Mouse (Mus musculus): Measurements from ENCODE around the gene Zfp322a. TPM values are rescaled to one million over a fixed set of nuclear protein-coding genes. Genes with fewer than 3 reads are reported as not detected.
"Not testable (repeated sequence)": the region's sequence is repeated elsewhere in the genome, so short reads cannot be mapped to it uniquely, and the experiment has no call there.

The Zfp322a gene
- total and polyA plus RNA-seq, 3 experiments: 5.7 to 8.4 TPM; not detected in 1

DNA sequence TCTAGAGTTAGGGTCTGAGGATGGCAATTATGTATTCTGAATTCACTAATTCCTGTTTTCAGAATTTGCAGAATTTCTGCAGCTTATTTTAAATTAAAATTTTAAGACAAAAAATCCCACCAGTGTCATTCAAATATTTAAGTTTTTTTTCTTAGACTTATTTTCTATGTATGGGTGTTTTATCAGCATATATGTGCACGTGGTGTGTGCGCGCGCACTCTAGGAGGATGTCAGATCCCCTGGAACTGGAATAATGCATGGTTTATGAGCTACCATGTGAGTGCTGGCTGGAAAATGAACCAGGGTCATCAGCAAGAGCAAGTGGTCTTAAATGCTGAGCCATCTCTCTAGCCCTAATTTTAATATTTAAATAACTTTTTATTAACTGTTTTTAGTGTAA is 1.1 kb upstream of the Zfp322a start (continued):
- TF ChIP-seq USF1 (IDR thresholded peaks at IDR 0.05; ENCODE audit: low read depth, low read length) (peak; percentile 76), ZNF384 (IDR thresholded peaks at IDR 0.05; ENCODE audit: low read depth, low read length) (no peak), MAZ (IDR thresholded peaks at IDR 0.05; ENCODE audit: low read depth, low read length) (no peak), MAX (IDR thresholded peaks at IDR 0.05; ENCODE audit: low read length) (peak; percentile 82), ZMIZ1 (IDR thresholded peaks at IDR 0.05; ENCODE audit: low read depth, low read length) (no peak), ETS1 (IDR thresholded peaks at IDR 0.05; ENCODE audit: low read depth, low read length) (0 out of 2 replicates have a peak, but pooled peaks have one; percentile 13)

- Histone ChIP-seq H3K27me3 (ENCODE audit: control insufficient read depth in 1 of 2, insufficient read depth in 2 of 2, low read length in 2 of 2) (0 out of 4 replicates have a peak, but pooled peaks cover 0 to 2% of the 10 kb centered on the region in 2 experiments), H3K79me2 (ENCODE audit: control insufficient read depth, insufficient read depth, low read length, poor library complexity) (peaks cover 30% of the 10 kb centered on the region), H3K4me1 (ENCODE audit: control insufficient read depth in 1 of 2, insufficient read depth in 2 of 2, low read length in 2 of 2) (peaks cover 0 to 10% of the 10 kb centered on the region in 2 experiments; a peak in 3 of 4 replicates), H3K9me3 (replicated peaks; ENCODE audit: insufficient read depth, low read length) (no peaks in the 10 kb centered on the region), H3K9ac (ENCODE audit: control insufficient read depth, low read depth, low read length, poor library complexity, severe bottlenecking) (peak overlapping the region; percentile 81), H3K4me3 (ENCODE audit: control insufficient read depth in 1 of 2, insufficient read depth in 1 of 2, low read depth in 2 of 2, low read length in 2 of 2) (peak overlapping the region; percentile 81 to 97), H3K36me3 (ENCODE audit: control insufficient read depth in 1 of 2, insufficient read depth in 2 of 2, low read length in 2 of 2) (peaks cover 4 to 33% of the 10 kb centered on the region in 2 experiments; a peak in 3 of 4 replicates), H3K27ac (ENCODE audit: control insufficient read depth, low read depth, low read length) (peak overlapping the region; percentile 88)
- no peak for DNase-seq (ENCODE audit: low read depth, low spot score)
- TF ChIP-seq MYC (IDR thresholded peaks at IDR 0.05; ENCODE audit: low read depth, low read length): no peak
- TF ChIP-seq SIN3A (IDR thresholded peaks at IDR 0.05; ENCODE audit: low read length): 0 out of 2 replicates have a peak, but pooled peaks have one; percentile 47
Observed at GRCm38 (mm10) chr13:23369421-23369765, 385 bp upstream of the Zfp322a start.

DNA sequence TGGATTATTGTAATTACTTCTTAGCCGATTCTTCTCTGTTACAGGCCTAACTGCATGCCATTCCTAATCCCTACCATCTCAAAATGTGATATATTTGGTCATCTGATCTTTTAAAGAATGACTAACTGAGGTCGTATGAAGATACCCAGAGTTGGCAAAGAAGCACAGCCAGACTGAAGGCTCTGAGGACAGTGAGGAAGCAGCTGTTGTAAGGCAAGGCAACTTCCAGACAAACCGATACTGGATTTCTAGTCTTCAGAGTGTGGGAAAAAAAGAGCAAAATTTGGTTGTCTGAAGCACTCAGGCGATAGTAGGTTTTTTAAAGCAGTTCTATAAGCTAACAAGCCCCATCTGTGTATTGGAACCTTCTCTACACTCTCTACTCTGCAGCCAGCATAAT is 7.5 kb downstream of the Zfp322a start:
- DNase-seq (ENCODE audit: low read depth, low spot score): no peak
- Histone ChIP-seq H3K9ac (ENCODE audit: control insufficient read depth, low read depth, low read length, poor library complexity, severe bottlenecking) (no peak overlapping the region), H3K9me3 (replicated peaks; ENCODE audit: insufficient read depth, low read length) (no peaks in the 10 kb centered on the region), H3K27ac (ENCODE audit: control insufficient read depth, low read depth, low read length) (no peak overlapping the region), H3K27me3 (ENCODE audit: control insufficient read depth in 1 of 2, insufficient read depth in 2 of 2, low read length in 2 of 2) (no peaks in the 10 kb centered on the region), H3K4me1 (ENCODE audit: control insufficient read depth in 1 of 2, insufficient read depth in 2 of 2, low read length in 2 of 2) (peaks cover 0 to 3% of the 10 kb centered on the region in 2 experiments; a peak in 2 of 4 replicates), H3K4me3 (ENCODE audit: control insufficient read depth in 1 of 2, insufficient read depth in 1 of 2, low read depth in 2 of 2, low read length in 2 of 2) (no peak overlapping the region), H3K36me3 (ENCODE audit: control insufficient read depth in 1 of 2, insufficient read depth in 2 of 2, low read length in 2 of 2) (peaks cover 14 to 32% of the 10 kb centered on the region in 2 experiments), H3K79me2 (ENCODE audit: control insufficient read depth, insufficient read depth, low read length, poor library complexity) (peaks cover 12% of the 10 kb centered on the region)
- TF ChIP-seq ETS1 (IDR thresholded peaks at IDR 0.05; ENCODE audit: low read depth, low read length) (no peak), POLR2AphosphoS2 (IDR thresholded peaks at IDR 0.05; ENCODE audit: low read length) (no peak), MAFK (IDR thresholded peaks at IDR 0.05; ENCODE audit: borderline replicate concordance, low read depth, low read length) (no peak), ZNF384 (IDR thresholded peaks at IDR 0.05; ENCODE audit: low read depth, low read length) (no peak), MYC (IDR thresholded peaks at IDR 0.05; ENCODE audit: low read depth, low read length) (no peak), KAT2A (conservative IDR thresholded peaks at IDR 0.05; ENCODE audit: low read depth, low read length) (no peak), MAZ (IDR thresholded peaks at IDR 0.05; ENCODE audit: low read depth, low read length) (no peak), TBP (IDR thresholded peaks at IDR 0.05; ENCODE audit: low read depth, low read length) (no peak)

DNA sequence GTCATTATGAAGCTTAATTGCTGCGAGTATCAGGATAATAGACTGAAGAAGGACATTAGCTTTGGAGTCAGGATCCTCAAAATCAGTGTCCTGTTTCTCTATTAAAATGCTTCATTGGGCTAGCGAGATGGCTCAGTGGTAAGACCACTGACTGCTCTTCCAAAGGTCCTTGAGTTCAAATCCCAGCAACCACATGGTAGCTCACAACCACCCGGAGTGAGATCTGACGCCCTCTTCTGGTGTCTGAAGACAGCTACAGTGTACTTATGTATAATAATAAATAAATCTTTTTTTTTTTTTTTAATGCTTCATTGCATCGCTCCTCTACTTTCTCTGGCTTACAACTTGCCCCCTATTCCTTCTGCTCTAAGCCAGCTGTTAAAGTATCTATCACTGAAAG is 14.5 kb downstream of the Zfp322a start:
- H3K4me3 ChIP-seq (ENCODE audit: control insufficient read depth in 1 of 2, insufficient read depth in 1 of 2, low read depth in 2 of 2, low read length in 2 of 2); H3K9ac ChIP-seq (ENCODE audit: control insufficient read depth, low read depth, low read length, poor library complexity, severe bottlenecking); H3K4me1 ChIP-seq (ENCODE audit: control insufficient read depth in 1 of 2, insufficient read depth in 2 of 2, low read length in 2 of 2); H3K36me3 ChIP-seq (ENCODE audit: control insufficient read depth in 1 of 2, insufficient read depth in 2 of 2, low read length in 2 of 2); H3K9me3 ChIP-seq (replicated peaks; ENCODE audit: insufficient read depth, low read length); H3K27ac ChIP-seq (ENCODE audit: control insufficient read depth, low read depth, low read length); H3K27me3 ChIP-seq (ENCODE audit: control insufficient read depth in 1 of 2, insufficient read depth in 2 of 2, low read length in 2 of 2); H3K79me2 ChIP-seq (ENCODE audit: control insufficient read depth, insufficient read depth, low read length, poor library complexity): not testable (repeated sequence)
- peak; percentile 35 for DNase-seq (ENCODE audit: low read depth, low spot score)
